In genomic region chr19:52068806-52069205, GRCm38 (mm10) we compare ENCODE assay signal across 24 mouse cellular contexts.
A peak's percentile ranks its signal among the peaks of the same experiment; 100 is the strongest.
DNase-seq lines count a peak whose midpoint lies in the region; ATAC-seq and TF ChIP-seq lines count a peak whose summit lies in the region.
"Had no signal": no experiment of that assay in that cellular context is flagged by ENCODE, and none has a peak within 500 bp of the region (broad histone marks: within the 10 kb centered on the region; RNA-seq: fewer than 3 reads in every experiment).

No protein-coding gene starts in this region.

- ATAC-seq in forebrain, embryonic 14.5 days: no peak
- ATAC-seq in forebrain, postnatal 0 days: no peak
- no peak for ATAC-seq in megakaryocyte-erythroid progenitor cell, adult 5-6 weeks (replicated peaks; ENCODE audit: low FRiP score, low TSS enrichment, poor library complexity, severe bottlenecking)
- ATAC-seq: activated CD4-positive, CD25-positive, alpha-beta regulatory T cell, adult 4 months; forebrain, embryonic 16.5 days; hindbrain, postnatal 0 days; intestine, embryonic 16.5 days; liver, embryonic 12.5 days had no signal

- 74% methylated on average over 1 of the region's 1 CpGs for WGBS in forebrain, embryonic 14.5 days
- 55% methylated on average over 1 of the region's 1 CpGs for WGBS in forebrain, postnatal 0 days

- no peak overlapping the region for H3K9ac ChIP-seq in forebrain, embryonic 14.5 days (ENCODE audit: low read length)
- H3K9ac ChIP-seq in forebrain, postnatal 0 days: no peak overlapping the region
- H3K9ac ChIP-seq: limb, embryonic 13.5 days; liver, embryonic 12.5 days; neural tube, embryonic 15.5 days had no signal

- no peak overlapping the region for H3K27ac ChIP-seq in forebrain, embryonic 14.5 days (ENCODE audit: low read depth, low read length)
- H3K27ac ChIP-seq in forebrain, postnatal 0 days (ENCODE audit: low read depth, low read length): no peak overlapping the region
- no peak overlapping the region for H3K27ac ChIP-seq in layer of hippocampus, adult 2 months
- H3K27ac ChIP-seq: embryonic facial prominence, embryonic 10.5 days; heart, embryonic 10.5 days; hindbrain, postnatal 0 days; limb, embryonic 13.5 days; liver, embryonic 12.5 days; neural tube, embryonic 15.5 days; stomach, postnatal 0 days had no signal

- no peak overlapping the region for H3K4me2 ChIP-seq in forebrain, embryonic 14.5 days (ENCODE audit: low read length)
- no peak overlapping the region for H3K4me2 ChIP-seq in forebrain, postnatal 0 days (ENCODE audit: low read depth)
- H3K4me2 ChIP-seq: limb, embryonic 13.5 days; liver, embryonic 12.5 days; midbrain, embryonic 11.5 days; neural tube, embryonic 15.5 days had no signal

- H3K27me3 ChIP-seq in forebrain, embryonic 14.5 days (replicated peaks; ENCODE audit: control insufficient read depth, insufficient read depth, low read length): no peaks in the 10 kb centered on the region
- H3K27me3 ChIP-seq in forebrain, postnatal 0 days (ENCODE audit: insufficient read depth, low read length): no peaks in the 10 kb centered on the region
- H3K27me3 ChIP-seq: limb, embryonic 13.5 days; liver, embryonic 12.5 days; neural tube, embryonic 15.5 days had no signal

- H3K36me3 ChIP-seq in forebrain, embryonic 14.5 days (ENCODE audit: control insufficient read depth, insufficient read depth, low read length): no peaks in the 10 kb centered on the region
- H3K36me3 ChIP-seq in forebrain, postnatal 0 days (ENCODE audit: insufficient read depth): no peaks in the 10 kb centered on the region
- H3K36me3 ChIP-seq: embryonic facial prominence, embryonic 10.5 days; heart, embryonic 10.5 days; limb, embryonic 13.5 days; liver, embryonic 12.5 days; neural tube, embryonic 15.5 days had no signal

- H3K4me1 ChIP-seq in forebrain, embryonic 14.5 days (ENCODE audit: control insufficient read depth, insufficient read depth, low read length): no peaks in the 10 kb centered on the region
- H3K4me1 ChIP-seq in forebrain, postnatal 0 days (ENCODE audit: insufficient read depth): no peaks in the 10 kb centered on the region
- H3K4me1 ChIP-seq: embryonic facial prominence, embryonic 10.5 days; heart, embryonic 10.5 days; liver, embryonic 12.5 days; neural tube, embryonic 15.5 days had no signal

- H3K4me3 ChIP-seq in forebrain, embryonic 14.5 days (ENCODE audit: low read depth, low read length): no peak overlapping the region
- H3K4me3 ChIP-seq in forebrain, postnatal 0 days (ENCODE audit: low read depth, low read length): no peak overlapping the region
- no peak overlapping the region for H3K4me3 ChIP-seq in layer of hippocampus, adult 2 months
- H3K4me3 ChIP-seq: embryonic facial prominence, embryonic 10.5 days; heart, embryonic 10.5 days; limb, embryonic 13.5 days; liver, embryonic 12.5 days; neural tube, embryonic 15.5 days had no signal

- peak; percentile 19 for DNase-seq in forebrain, embryonic 14.5 days (ENCODE audit: low spot score)
- DNase-seq in forebrain, postnatal 0 days: no peak
- peak; percentile 16 to 46 for DNase-seq in layer of hippocampus, adult 2 months (ENCODE audit: low spot score in 2 of 2)
- DNase-seq in layer of hippocampus, postnatal 10 days (ENCODE audit: low spot score in 2 of 2): no peak
- DNase-seq in left cerebral cortex, adult 18-20 months (ENCODE audit: low spot score in 2 of 2): peak; percentile 6 to 25
- peak; percentile 5 to 27 for DNase-seq in right cerebral cortex, postnatal 36 days (ENCODE audit: low spot score in 2 of 2)
- no peak for DNase-seq in cerebellum, postnatal 36 days
- DNase-seq: adrenal gland, postnatal 10 days; cerebellum, adult 9-10 months; kidney, postnatal 36 days; lung, adult 18-20 months; lung, postnatal 10 days had no signal

- no peak for TF ChIP-seq CTCF in forebrain, postnatal 0 days (IDR thresholded peaks at IDR 0.05; ENCODE audit: low read depth)
- TF ChIP-seq CTCF in layer of hippocampus, adult 2 months (conservative IDR thresholded peaks at IDR 0.05): no peak

- no peaks in the 10 kb centered on the region for H3K9me3 ChIP-seq in forebrain, embryonic 14.5 days (replicated peaks; ENCODE audit: control insufficient read depth, low read length)
- H3K9me3 ChIP-seq in forebrain, postnatal 0 days (ENCODE audit: low read length): no peaks in the 10 kb centered on the region
- H3K9me3 ChIP-seq: embryonic facial prominence, embryonic 10.5 days; heart, embryonic 10.5 days; limb, embryonic 13.5 days; liver, embryonic 12.5 days; neural tube, embryonic 15.5 days had no signal

Comparison
In these comparisons a context has a peak if more than half of its experiments do, and no peak if none do; other contexts are left out.
1. DNase-seq: peak in forebrain, embryonic 14.5 days (single experiment), layer of hippocampus, adult 2 months (2 of 2), left cerebral cortex, adult 18-20 months (2 of 2) and right cerebral cortex, postnatal 36 days (2 of 2); none in forebrain, postnatal 0 days (single experiment), layer of hippocampus, postnatal 10 days (0 of 2) and cerebellum, postnatal 36 days (0 of 2).